Mouse (Mus musculus) Patski (cell line): ENCODE measurements around the gene 3110082I17Rik. TPM values are rescaled to one million over a fixed set of nuclear protein-coding genes. Genes with fewer than 3 reads are reported as not detected.

ENCODE experiments used
- ATAC-seq: fragments of 100-300 bp; one replicate; pipeline ENCODE4 v1.8.0; 2021
- CTCF ChIA-PET: fragments of 350-600 bp; sonication (Branson Sonifier 250); formaldehyde crosslinking; loops from one replicate; lab custom pipeline; 2022; ENCODE audit warnings: inconsistent platforms; lab: Charles Lee
- POLR2A ChIA-PET: fragments of 350-600 bp; sonication (Branson Sonifier 250); formaldehyde crosslinking; loops from one replicate; lab custom pipeline; 2022; ENCODE audit warnings: antibody characterized with exemption, inconsistent platforms; lab: Charles Lee
- DNase-seq: peaks from one replicate; pipeline ENCODE4 v3.0.0-alpha.2; 2011; ENCODE audit warnings: low read depth, low spot score
- H3K27me3 ChIP-seq: fragments of 371-371 bp; one replicate; pipeline ENCODE4 v1.5.1; 2021
- CTCF ChIP-seq: fragments of 100-300 bp; IDR thresholded peaks from one replicate; pipeline ENCODE4 v1.5.1; 2021
- in situ Hi-C: fragments of 300-500 bp; cut with MboI; formaldehyde crosslinking; loops from 3 replicates; pipeline ENCODE4 v1.11.1; 2018; ENCODE audit warnings: low pct_unique_long_range_greater_than_20kb, mixed read lengths
- polyA plus RNA-seq: library from polyadenylated mRNA; unstranded; gene quantifications from one replicate; pipeline ENCODE4 v1.2.3, GENCODE M21; 2021

3110082I17Rik gene
- polyA plus RNA-seq, 1 experiment from 2014 or later: 19.1 TPM

DNA sequence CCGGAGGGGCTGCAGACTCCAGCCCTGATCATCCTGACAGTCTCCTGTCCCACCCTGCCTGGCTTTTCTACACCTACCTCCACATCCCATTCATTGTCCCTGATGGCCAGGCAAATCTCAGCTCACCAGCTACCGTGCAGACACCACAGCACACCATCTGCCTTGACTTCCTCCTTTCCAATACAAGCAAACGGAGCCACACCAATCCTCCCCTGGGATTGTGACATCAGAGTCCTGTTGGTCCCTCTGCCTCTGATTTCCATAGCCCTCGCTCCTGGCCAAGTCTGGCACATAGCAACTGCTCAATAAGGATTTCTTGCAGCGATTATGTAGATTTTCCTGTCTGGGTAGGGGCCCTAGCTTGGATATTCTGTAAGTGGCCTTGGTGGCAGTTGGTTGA is 109.2 kb downstream of the 3110082I17Rik start, which contains the start of gene Cox19:
Gene Cox19, minus strand, starts transcription at position 285 of the 400 bp plus-strand sequence.
- no peak for TF ChIP-seq CTCF
- POLR2A ChIA-PET: no interaction called here

GRCm38 (mm10) chr5:139349713-139350112 is 110.6 kb downstream of the 3110082I17Rik start:
- ChIA-PET CTCF (interaction anchor here (0.7 to 4.6 kb wide), 3 partner anchors 18 to 29 kb away, joined by 3 to 37 read pairs (median 7); no protein-coding TSS in a partner anchor), POLR2A (no interaction called here)
- no peaks in the 10 kb centered on the region for H3K27me3 ChIP-seq
- TF ChIP-seq CTCF: no peak
- DNase-seq: no peak
- no peak for ATAC-seq
- in situ Hi-C loops: loop anchor here (10.0 to 25.0 kb wide), 2 partner anchors 313 to 505 kb away; no protein-coding TSS in a partner anchor

More for the DNA sequence above, 109.2 kb downstream of the 3110082I17Rik start, which contains the start of gene Cox19:
- in situ Hi-C loops: loop anchor here (25.0 kb wide), 1 partner anchor 311 kb away; no protein-coding TSS in a partner anchor
- no peaks in the 10 kb centered on the region for H3K27me3 ChIP-seq
- no peak for DNase-seq
- no peak for ATAC-seq
- CTCF ChIA-PET: interaction anchor here (0.7 to 5.0 kb wide), 5 partner anchors 12 to 69 kb away, joined by 3 to 37 read pairs (median 7); no protein-coding TSS in a partner anchor

- ChIA-PET CTCF (interaction anchor here (1.0 to 3.4 kb wide), 4 partner anchors 10 to 65 kb away, joined by 3 to 18 read pairs (median 14); partner anchors contain the start of gene Adap1), POLR2A (interaction anchor here (0.6 to 1.3 kb wide), 4 partner anchors 9 to 241 kb away, joined by 3 to 5 read pairs (median 4); partner anchors contain the start of gene Get4)
- in situ Hi-C loops: loop anchor here (10.0 kb wide), 1 partner anchor 502 kb away; no protein-coding TSS in a partner anchor
- ATAC-seq (no peak), DNase-seq (no peak)
- H3K27me3 ChIP-seq: no peaks in the 10 kb centered on the region
- no peak for TF ChIP-seq CTCF
Measured at GRCm38 (mm10) chr5:139347225-139347624, 113.1 kb downstream of the 3110082I17Rik start.

GRCm38 (mm10) chr5:139345364-139345714 is 115.0 kb downstream of the 3110082I17Rik start:
- POLR2A ChIA-PET: interaction anchor here (1.0 kb wide), 2 partner anchors 13 to 89 kb away, joined by 3 to 4 read pairs; no protein-coding TSS in a partner anchor
- in situ Hi-C loops: loop anchor here (10.0 kb wide), 1 partner anchor 501 kb away; no protein-coding TSS in a partner anchor
- TF ChIP-seq CTCF: no peak
- no peak for ATAC-seq
- CTCF ChIA-PET: interaction anchor here (1.1 to 5.0 kb wide), 4 partner anchors 9 to 93 kb away, joined by 3 to 35 read pairs (median 18); partner anchors contain the start of genes Cyp2w1 and Get4
- DNase-seq: no peak
- H3K27me3 ChIP-seq: no peaks in the 10 kb centered on the region

DNA sequence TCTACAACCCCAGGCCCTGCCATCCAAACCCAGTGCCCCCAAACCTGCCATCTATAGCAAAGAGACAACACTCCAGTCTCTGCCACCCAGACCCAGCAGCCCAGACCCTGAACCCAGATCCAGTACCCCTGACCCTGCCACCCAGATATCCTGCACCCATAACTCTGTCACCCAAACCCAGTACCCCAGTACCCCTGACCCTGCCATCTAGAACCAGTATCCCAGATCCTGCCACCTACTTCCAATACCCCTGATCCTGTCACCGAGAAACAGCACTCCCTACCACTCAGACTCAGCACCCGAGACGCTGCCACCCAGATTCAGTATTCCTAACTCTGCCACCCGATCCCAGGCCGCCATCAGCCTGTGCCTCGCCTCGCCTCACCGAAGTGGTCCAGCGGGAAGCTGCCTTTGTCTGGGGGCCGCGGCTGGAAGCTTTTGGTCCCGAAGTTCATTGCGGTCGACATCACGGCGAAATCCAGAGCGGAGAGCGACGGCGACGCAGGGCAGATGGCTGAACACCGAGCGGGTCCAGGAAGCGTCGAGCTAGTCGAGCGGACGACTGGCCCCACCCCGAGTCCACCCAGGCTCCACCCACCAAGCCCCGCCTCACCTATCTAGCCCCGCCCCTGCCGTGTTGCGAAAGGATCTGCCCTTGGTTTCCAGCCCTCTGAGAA is 115.5 kb downstream of the 3110082I17Rik start:
- H3K27me3 ChIP-seq: no peaks in the 10 kb centered on the region
- ChIA-PET CTCF (interaction anchor here (0.7 to 5.0 kb wide), 5 partner anchors 9 to 93 kb away, joined by 3 to 35 read pairs (median 4); partner anchors contain the start of genes Cyp2w1 and Get4), POLR2A (interaction anchor here (0.7 to 2.0 kb wide), 5 partner anchors 9 to 386 kb away, joined by 3 to 5 read pairs (median 3); no protein-coding TSS in a partner anchor)
- TF ChIP-seq CTCF: no peak
- DNase-seq: no peak
- in situ Hi-C loops: loop anchor here (10.0 kb wide), 1 partner anchor 500 kb away; no protein-coding TSS in a partner anchor
- ATAC-seq: peak; percentile 78

GRCm38 (mm10) chr5:139344021-139344686 is 116.2 kb downstream of the 3110082I17Rik start:
- DNase-seq (no peak), ATAC-seq (peak; percentile 24)
- CTCF ChIA-PET: interaction anchor here (0.7 to 5.0 kb wide), 8 partner anchors 9 to 92 kb away, joined by 3 to 35 read pairs (median 4); partner anchors contain the start of genes Cyp2w1 and Get4
- H3K27me3 ChIP-seq: no peaks in the 10 kb centered on the region
- in situ Hi-C loops: loop anchor here (10.0 kb wide), 1 partner anchor 499 kb away; no protein-coding TSS in a partner anchor
- TF ChIP-seq CTCF: peak; percentile 98
- POLR2A ChIA-PET: interaction anchor here (0.5 to 2.0 kb wide), 7 partner anchors 8 to 1226 kb away, joined by 3 to 7 read pairs (median 3); partner anchors contain the start of gene Cyp2w1

DNA sequence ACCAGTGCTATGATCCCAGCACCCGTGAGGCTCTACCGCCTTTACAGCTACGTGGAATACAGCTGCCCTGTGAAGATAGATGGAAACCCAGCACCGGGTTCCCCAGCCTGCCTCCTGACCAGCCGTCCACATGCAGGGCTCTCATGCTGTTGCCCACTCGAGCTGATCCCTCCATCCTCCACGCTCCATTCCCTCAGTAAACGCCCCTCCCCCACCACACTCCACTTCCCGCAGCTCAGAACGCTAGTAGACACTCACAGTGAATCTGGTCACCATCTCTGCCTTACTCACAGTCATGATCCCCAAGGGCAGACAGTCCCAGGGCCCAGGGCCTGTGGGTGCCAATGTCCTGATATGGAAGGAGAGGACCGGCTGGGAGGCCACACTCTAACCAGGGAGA is 121.4 kb downstream of the 3110082I17Rik start:
- no peaks in the 10 kb centered on the region for H3K27me3 ChIP-seq
- POLR2A ChIA-PET: no interaction called here
- CTCF ChIA-PET: interaction anchor here (1.1 to 5.8 kb wide), 3 partner anchors 15 to 57 kb away, joined by 3 to 35 read pairs (median 4); partner anchors contain the start of genes Cox19 and Cyp2w1
- in situ Hi-C loops: no loop called here
- no peak for DNase-seq
- no peak for ATAC-seq
- no peak for TF ChIP-seq CTCF

DNA sequence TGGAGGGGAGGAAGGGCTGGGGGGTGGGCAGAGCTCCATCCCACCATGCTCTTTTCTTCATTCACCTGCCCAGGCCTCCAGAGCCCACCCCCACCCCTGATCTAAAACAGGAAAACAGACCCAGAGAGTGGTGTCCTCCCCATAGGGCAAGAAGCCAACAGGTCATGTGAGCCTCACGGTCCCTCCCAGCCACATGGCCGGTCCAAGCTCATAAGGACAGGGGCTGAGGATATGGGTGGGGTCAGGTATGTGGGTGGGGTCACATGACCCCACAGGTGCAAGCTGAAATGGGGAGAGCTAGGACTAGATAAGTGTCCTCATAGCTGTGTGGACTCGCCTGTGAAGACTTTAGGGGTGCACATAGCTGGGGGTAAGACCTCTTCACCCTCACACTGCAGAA is 121.9 kb downstream of the 3110082I17Rik start:
- ATAC-seq (no peak), DNase-seq (no peak)
- ChIA-PET CTCF (interaction anchor here (1.3 to 5.8 kb wide), 2 partner anchors 15 to 18 kb away, joined by 4 to 35 read pairs; partner anchors contain the start of genes Cox19 and Cyp2w1), POLR2A (interaction anchor here (1.1 kb wide), 1 partner anchor 9 kb away, joined by 4 read pairs; no protein-coding TSS in a partner anchor)
- no peak for TF ChIP-seq CTCF
- H3K27me3 ChIP-seq: no peaks in the 10 kb centered on the region
- in situ Hi-C loops: no loop called here

- TF ChIP-seq CTCF: no peak
- ATAC-seq (no peak), DNase-seq (no peak)
- CTCF ChIA-PET: interaction anchor here (5.8 kb wide), 1 partner anchor 16 kb away, joined by 35 read pairs; the partner anchor contains the start of genes Cox19 and Cyp2w1
- POLR2A ChIA-PET: interaction anchor here (1.1 kb wide), 1 partner anchor 9 kb away, joined by 4 read pairs; no protein-coding TSS in a partner anchor
- H3K27me3 ChIP-seq: no peaks in the 10 kb centered on the region
- in situ Hi-C loops: no loop called here
Measured at GRCm38 (mm10) chr5:139337826-139338370, 122.4 kb downstream of the 3110082I17Rik start.
